Mouse (Mus musculus): Measurements from ENCODE around the gene Arl2. TPM values are rescaled to one million over a fixed set of nuclear protein-coding genes. Genes with fewer than 3 reads are reported as not detected.

The Arl2 gene
- total RNA-seq, 4 experiments from 2014 or later, result 89.4 to 109 (median 102) TPM

Other genes starting within 250 kb of the Arl2 start
- 1 to 10 TPM; 3.9 to 5.6 (median 5.0) TPM for gene Tigd3, start 247.4 kb downstream of the Arl2 start, total RNA-seq (2022)
- 10 to 100 TPM; 76.4 to 87.8 (median 81.6) TPM for gene Dpf2, start 228.5 kb downstream of the Arl2 start, total RNA-seq (2022)
- gene Cdc42ep2, start 216.7 kb downstream of the Arl2 start, total RNA-seq (2022), result 1 to 10 TPM; 6.1 to 7.4 (median 6.4) TPM
- 1 to 10 TPM; 4.4 to 6.6 (median 5.6) TPM for gene Pola2, start 177.3 kb downstream of the Arl2 start, total RNA-seq (2022)
- gene Slc22a20, start 155.4 kb downstream of the Arl2 start, total RNA-seq (2022), result not detected
- 10 to 100 TPM; 25.6 to 31.5 (median 28.0) TPM for gene Capn1, start 125.7 kb downstream of the Arl2 start, total RNA-seq (2022)
- gene Syvn1, start 95.0 kb downstream of the Arl2 start, total RNA-seq (2022), result 10 to 100 TPM; 35.7 to 40.3 (median 37.6) TPM
- 10 to 100 TPM; 42.7 to 55.2 (median 44.9) TPM for gene Mrpl49, start 83.8 kb downstream of the Arl2 start, total RNA-seq (2022)
- 100 to 1,000 TPM; 737 to 869 (median 805) TPM for gene Fau, start 83.7 kb downstream of the Arl2 start, total RNA-seq (2022)
- gene Znhit2, start 80.4 kb downstream of the Arl2 start, total RNA-seq (2022), result 10 to 100 TPM; 33.0 to 38.8 (median 37.3) TPM
- 10 to 100 TPM; 18.9 to 29.9 (median 23.2) TPM for gene Tm7sf2, start 73.2 kb downstream of the Arl2 start, total RNA-seq (2022)
- 10 to 100 TPM; 79.4 to 88.4 (median 84.3) TPM for gene Vps51, start 64.3 kb downstream of the Arl2 start, total RNA-seq (2022)
- gene Tmem262, start 61.5 kb downstream of the Arl2 start, total RNA-seq (2022), result not detected
- 1 to 10 TPM in 1 of 4 experiments, not detected in 3; 1.1 TPM for gene Gm28374, start 59.3 kb downstream of the Arl2 start, total RNA-seq (2022)
- 10 to 100 TPM; 38.9 to 44.5 (median 41.9) TPM for gene Zfpl1, start 56.6 kb downstream of the Arl2 start, total RNA-seq (2022)
- gene Cdca5, start 56.6 kb downstream of the Arl2 start, total RNA-seq (2022), result under 1 TPM in 3 of 4 experiments, not detected in 1; 0.21 to 0.25 (median 0.23) TPM
- not detected for gene AC131692.1, start 47.1 kb downstream of the Arl2 start, total RNA-seq (2022)
- gene Naaladl1, start 35.8 kb downstream of the Arl2 start, total RNA-seq (2022), result under 1 TPM; 0.14 to 0.44 (median 0.17) TPM
- 10 to 100 TPM; 13.0 to 20.1 (median 16.1) TPM for gene Sac3d1, start 22.9 kb downstream of the Arl2 start, total RNA-seq (2022)
- gene Snx15, start 13.2 kb downstream of the Arl2 start, total RNA-seq (2022), result 10 to 100 TPM; 36.9 to 50.9 (median 45.7) TPM
- 1 to 10 TPM in 1 of 4 experiments, under 1 TPM in 3; 0.67 to 1.4 (median 0.76) TPM for gene Batf2, start 565 bp downstream of the Arl2 start, total RNA-seq (2022)
- under 1 TPM in 2 of 4 experiments, not detected in 2; 0.51 to 0.73 TPM for gene Majin, start 42.8 kb upstream of the Arl2 start, total RNA-seq (2022)
- gene Gpha2, start 84.8 kb upstream of the Arl2 start, total RNA-seq (2022), result not detected
- gene Ppp2r5b, start 94.3 kb upstream of the Arl2 start, total RNA-seq (2022), result 100 to 1,000 TPM; 148 to 158 (median 153) TPM
- 10 to 100 TPM; 31.8 to 35.7 (median 35.4) TPM for gene Atg2a, start 100.1 kb upstream of the Arl2 start, total RNA-seq (2022)
- 10 to 100 TPM; 31.0 to 36.8 (median 35.8) TPM for gene Ehd1, start 135.2 kb upstream of the Arl2 start, total RNA-seq (2022)
- gene Cdc42bpg, start 164.9 kb upstream of the Arl2 start, total RNA-seq (2022), result 1 to 10 TPM; 5.4 to 7.4 (median 5.5) TPM
- 10 to 100 TPM; 58.9 to 66.9 (median 62.6) TPM for gene Men1, start 193.4 kb upstream of the Arl2 start, total RNA-seq (2022)
- 100 to 1,000 TPM in 2 of 4 experiments, 10 to 100 TPM in 2; 91.7 to 111 (median 101) TPM for gene Map4k2, start 199.6 kb upstream of the Arl2 start, total RNA-seq (2022)
- gene Sf1, start 222.1 kb upstream of the Arl2 start, total RNA-seq (2022), result 100 to 1,000 TPM; 164 to 203 (median 187) TPM
- 10 to 100 TPM; 25.2 to 37.8 (median 32.7) TPM for gene Pygm, start 242.9 kb upstream of the Arl2 start, total RNA-seq (2022)